Mouse (Mus musculus) urinary bladder, postnatal 0 days (tissue): ENCODE results near the gene Gm5460. TPM values are rescaled to one million over a fixed set of nuclear protein-coding genes. Genes with fewer than 3 reads are reported as not detected.

Experiments
- polyA plus RNA-seq: library from polyadenylated mRNA; unstranded; fragments of >200 nt; fragmentation: Nextera tagmentation; extraction: Ambion mirVana; gene quantifications from 2 replicates; pipeline ENCODE4 v1.2.1, GENCODE M21; 2015

Gene Gm5460
- polyA plus RNA-seq: not detected in 2 replicates

DNA sequence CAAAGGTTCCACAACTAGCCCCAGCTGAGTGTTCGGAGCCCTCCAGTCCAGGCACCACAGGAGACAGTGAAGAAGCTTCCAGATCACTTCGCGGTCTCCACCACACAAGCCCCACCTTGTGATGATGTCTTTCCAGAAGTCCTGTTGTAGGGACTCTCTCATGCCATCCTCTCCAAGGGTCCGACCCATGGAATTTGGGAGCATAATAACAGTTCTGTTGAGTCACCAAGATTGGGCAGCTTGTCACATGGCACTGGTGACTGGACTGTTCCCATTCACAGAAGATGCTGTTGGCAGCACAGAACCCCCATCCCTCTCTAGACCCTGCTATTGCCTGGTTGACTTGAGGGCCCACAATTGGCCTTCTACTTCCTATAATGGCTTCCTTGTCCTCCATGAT is at the start of gene Gm5460:
Gm5460 (plus strand) TSS at position 378 of the 400 bp plus-strand sequence.

GRCm38 (mm10) chr14:33978604-33979059 is 37.9 kb upstream of the Gm5460 start, which contains the start of gene Zfp488:
Gene Zfp488 (minus strand): TSS chr14:33978764.

GRCm38 (mm10) chr14:34015063-34015462 is 1.5 kb upstream of the Gm5460 start, which contains the start of gene Gm30083:
Gene Gm30083 (minus strand): TSS chr14:34015182.

GRCm38 (mm10) chr14:34052516-34052915 is 36.0 kb downstream of the Gm5460 start, which contains the start of gene Antxrl:
Gene Antxrl (plus strand): TSS chr14:34052707.

DNA sequence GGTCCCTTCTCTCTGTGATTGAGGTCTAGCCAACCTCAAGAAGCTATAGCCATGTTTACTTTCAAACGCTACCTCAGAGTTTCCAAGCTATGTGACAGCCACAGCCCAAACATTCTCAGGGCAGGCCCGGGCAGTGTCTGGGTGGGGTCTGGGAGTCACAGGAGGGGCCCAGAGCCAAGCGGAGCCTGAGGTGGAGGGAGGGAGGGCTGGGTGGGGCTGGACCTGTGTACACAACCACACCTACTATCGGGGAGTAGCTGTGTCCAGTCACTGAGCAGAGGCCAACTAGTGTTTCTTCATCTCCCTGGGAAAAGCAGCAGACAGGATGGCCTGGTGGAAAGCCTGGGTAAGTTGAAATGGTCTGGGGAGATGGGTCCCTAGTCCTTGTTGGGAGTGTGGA is 69.2 kb downstream of the Gm5460 start, which contains the start of gene Anxa8:
Anxa8 (plus strand) TSS at position 251 of the 400 bp plus-strand sequence.

Other genes starting within 250 kb of the Gm5460 start
- 3.0 and 4.5 TPM in 2 replicates for gene Gdf10, start 93.2 kb upstream of the Gm5460 start, polyA plus RNA-seq
- not detected in 2 replicates for gene Gdf2, start 75.7 kb upstream of the Gm5460 start, polyA plus RNA-seq
- not detected in 2 replicates for gene Rbp3, start 62.8 kb upstream of the Gm5460 start, polyA plus RNA-seq
- 0.02 and 0.04 TPM in 2 replicates for gene Zfp488, start 38.0 kb upstream of the Gm5460 start, polyA plus RNA-seq
- gene Gm30083, start 1.6 kb upstream of the Gm5460 start, polyA plus RNA-seq: 0.06 and 0.23 TPM in 2 replicates
- not detected in 2 replicates for gene Antxrl, start 35.9 kb downstream of the Gm5460 start, polyA plus RNA-seq
- gene Anxa8, start 69.2 kb downstream of the Gm5460 start, polyA plus RNA-seq: 33.0 and 47.8 TPM in 2 replicates
- gene A630023A22Rik, start 86.0 kb downstream of the Gm5460 start, polyA plus RNA-seq: 10.1 and 23.3 TPM in 2 replicates
- gene Npy4r, start 135.7 kb downstream of the Gm5460 start, polyA plus RNA-seq: 2.7 and 4.1 TPM in 2 replicates
- gene Gprin2, start 184.9 kb downstream of the Gm5460 start, polyA plus RNA-seq: 0.18 and 0.47 TPM in 2 replicates
- gene Syt15, start 202.8 kb downstream of the Gm5460 start, polyA plus RNA-seq: 1.3 and 1.5 TPM in 2 replicates